Mouse (Mus musculus) small intestine, adult 2 months (tissue): ENCODE results near the gene Bloc1s5. TPM values are rescaled to one million over a fixed set of nuclear protein-coding genes. Genes with fewer than 3 reads are reported as not detected.

Experiments used
- H3K27ac ChIP-seq: fragments of 200-500 bp; 2 replicates; pipeline ENCODE4 v1.5.1; 2012; ENCODE audit warnings: low read depth, low read length, control low read depth, inconsistent platforms; ENCODE audit not compliant: insufficient read depth
- H3K27me3 ChIP-seq: fragments of 200-500 bp; 2 replicates; pipeline ENCODE4 v1.6.1; 2012; ENCODE audit warnings: mild to moderate bottlenecking, moderate library complexity, low read length, inconsistent platforms; ENCODE audit not compliant: control insufficient read depth, insufficient read depth
- H3K36me3 ChIP-seq: fragments of 200-500 bp; 2 replicates; pipeline ENCODE4 v1.6.1; 2012; ENCODE audit warnings: mild to moderate bottlenecking, low read length, control low read depth, inconsistent platforms; ENCODE audit not compliant: control insufficient read depth, insufficient read depth
- H3K4me1 ChIP-seq: fragments of 200-500 bp; 2 replicates; pipeline ENCODE4 v1.6.1; 2012; ENCODE audit warnings: low read length, inconsistent platforms, mixed read lengths; ENCODE audit not compliant: control insufficient read depth, insufficient read depth, insufficient read length
- H3K4me3 ChIP-seq: fragments of 200-500 bp; 2 replicates; pipeline ENCODE4 v1.5.1; 2012; ENCODE audit warnings: low read depth, mild to moderate bottlenecking, control low read depth, inconsistent platforms, low read length, moderate library complexity
- CTCF ChIP-seq: fragments of 200-500 bp; IDR thresholded peaks from 2 replicates; pipeline ENCODE4 v1.5.1; 2012; ENCODE audit warnings: low read depth, mild to moderate bottlenecking, control low read depth, inconsistent platforms, low read length, moderate library complexity, mixed read lengths; ENCODE audit not compliant: insufficient replicate concordance, insufficient read length; ENCODE audit errors: extremely low read depth
- POLR2A ChIP-seq: fragments of 200-500 bp; IDR thresholded peaks from 2 replicates; pipeline ENCODE4 v1.6.1; 2012; ENCODE audit warnings: low read depth, mild to moderate bottlenecking, control low read depth, inconsistent platforms, low read length, moderate library complexity
- WGBS: fragments of 180-500 bp; shearing (Covaris S2); methylation state at CpG from one replicate; pipeline ENCODE4 v1.1.7; 2018; 5-methylcytosine and 5-hydroxymethylcytosine counted together
- polyA plus RNA-seq: library from polyadenylated mRNA; depleted of rRNA; stranded (reverse); fragments of >200 nt; gene quantifications from 2 replicates; pipeline ENCODE4 v1.2.3, GENCODE M21; 2012; rRNA removed

The Bloc1s5 gene
- polyA plus RNA-seq, 1 experiment = 2.0 TPM

DNA sequence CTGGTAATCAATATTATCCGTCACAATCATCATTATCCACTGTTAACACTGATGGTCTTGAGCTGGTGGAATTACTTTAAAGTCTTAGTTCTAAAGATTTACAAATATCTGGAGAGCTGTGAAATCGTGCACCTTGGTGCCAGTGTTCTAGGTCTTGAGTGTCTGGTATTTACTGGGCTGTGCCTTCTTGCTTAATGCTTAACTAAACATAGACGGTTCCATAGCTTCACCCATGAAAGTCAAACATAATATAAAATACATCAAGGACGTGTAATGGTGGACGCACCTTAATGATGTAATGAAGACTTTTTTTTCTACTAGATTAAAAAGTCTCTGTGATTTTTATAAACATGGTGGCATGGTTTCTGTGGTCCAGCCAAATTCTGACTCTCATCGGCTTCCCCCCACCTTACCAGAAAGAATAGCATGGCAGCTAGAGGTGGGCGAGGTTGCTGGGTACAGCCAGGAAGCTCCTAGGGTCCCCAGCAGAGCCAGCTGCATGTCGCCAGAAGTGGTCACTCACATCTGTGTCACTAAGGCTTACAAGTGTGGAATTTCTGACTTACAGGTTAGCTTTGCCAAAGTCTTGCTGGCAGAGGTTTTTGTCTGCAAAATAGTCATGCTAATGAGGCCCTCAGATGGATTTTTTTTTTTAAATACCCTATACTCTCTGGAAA is 90.0 kb downstream of the Bloc1s5 start:
- 63% methylated on average over 8 of the region's 8 CpGs for WGBS
- Histone ChIP-seq H3K36me3 (no peaks in the 10 kb centered on the region), H3K27ac (no peak overlapping the region), H3K4me3 (no peak overlapping the region), H3K27me3 (no peaks in the 10 kb centered on the region), H3K4me1 (no peaks in the 10 kb centered on the region)
- TF ChIP-seq CTCF (no peak), POLR2A (no peak)

DNA sequence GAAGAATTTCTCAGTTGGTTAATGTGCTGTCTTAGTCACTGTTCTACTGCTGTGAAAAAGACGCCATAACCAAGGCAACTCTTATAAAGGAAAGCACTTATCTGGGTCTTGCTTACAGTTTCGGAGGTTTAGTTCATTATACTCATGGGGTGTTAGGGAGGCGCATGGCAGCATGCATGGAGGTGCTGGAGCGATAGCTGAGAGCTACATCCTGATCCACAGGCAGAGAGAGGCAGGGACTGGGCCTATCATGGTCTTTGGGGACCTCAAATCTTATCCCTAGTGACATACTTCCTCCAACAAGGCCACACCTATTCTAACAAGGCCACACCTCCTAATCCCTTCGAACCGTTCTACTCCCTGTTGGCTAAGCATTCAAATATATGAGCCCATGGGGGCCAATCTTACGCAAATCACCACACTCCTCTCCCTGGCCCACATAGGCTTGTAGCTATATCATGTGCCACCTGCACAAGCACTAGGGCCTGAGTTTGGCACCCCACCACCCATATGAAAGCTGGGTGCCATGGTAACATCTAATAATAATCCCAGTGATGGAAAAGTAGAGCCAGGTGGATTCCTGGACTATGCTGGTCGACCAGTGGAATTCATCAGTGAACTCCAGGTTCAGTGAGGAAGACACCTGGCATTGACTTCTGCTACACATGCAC is 91.3 kb downstream of the Bloc1s5 start:
- WGBS = 86% methylated on average over 8 of the region's 8 CpGs
- TF ChIP-seq POLR2A (no peak), CTCF (no peak)

More for the DNA sequence above, 91.3 kb downstream of the Bloc1s5 start:
- no peaks in the 10 kb centered on the region for H3K27me3 ChIP-seq
- no peak overlapping the region for H3K27ac ChIP-seq
- H3K4me1 ChIP-seq = no peaks in the 10 kb centered on the region
- H3K4me3 ChIP-seq = no peak overlapping the region
- no peaks in the 10 kb centered on the region for H3K36me3 ChIP-seq

Other genes starting within 250 kb of the Bloc1s5 start
- gene Txndc5, start 106.3 kb downstream of the Bloc1s5 start, polyA plus RNA-seq = 132 and 222 TPM in 2 replicates
- gene Eef1e1, start 23.9 kb upstream of the Bloc1s5 start, polyA plus RNA-seq = 1.6 and 2.1 TPM in 2 replicates